Mouse (Mus musculus): ENCODE data around the gene Taar5.

Gene Taar5

GRCm38 (mm10) chr10:23970656-23971165 is at the start of gene Taar5:
Gene Taar5, plus strand, starts transcription at chr10:23970706.
- DNase-seq, result no peak

- DNase-seq, result no peak
Measured at GRCm38 (mm10) chr10:23922468-23922867, 48.0 kb upstream of the Taar5 start.

- no peak for DNase-seq
Measured at GRCm38 (mm10) chr10:23923941-23924340, 46.6 kb upstream of the Taar5 start.

GRCm38 (mm10) chr10:23937613-23938012 is 32.9 kb upstream of the Taar5 start:
- no peak for DNase-seq

GRCm38 (mm10) chr10:23938312-23938711 is 32.2 kb upstream of the Taar5 start, which contains the start of gene Taar2:
Gene Taar2, plus strand, starts transcription at chr10:23938572.
- DNase-seq, result no peak

- no peak for DNase-seq
Measured at GRCm38 (mm10) chr10:23942465-23942864, 28.0 kb upstream of the Taar5 start.

- no peak for DNase-seq
Measured at GRCm38 (mm10) chr10:23948026-23948425, 22.5 kb upstream of the Taar5 start.

GRCm38 (mm10) chr10:23949508-23950005 is 20.9 kb upstream of the Taar5 start, which contains the start of gene Taar3:
Gene Taar3, plus strand, starts transcription at chr10:23949558.
- no peak for DNase-seq

- DNase-seq, result peak; percentile 71
Measured at GRCm38 (mm10) chr10:23951714-23952113, 18.8 kb upstream of the Taar5 start.

- DNase-seq, result no peak
Measured at GRCm38 (mm10) chr10:23959071-23959470, 11.4 kb upstream of the Taar5 start.

GRCm38 (mm10) chr10:23960444-23960915 is 10.0 kb upstream of the Taar5 start, which contains the start of gene Taar4:
Gene Taar4, plus strand, starts transcription at chr10:23960494.
- DNase-seq, result no peak

GRCm38 (mm10) chr10:23963444-23963843 is 7.1 kb upstream of the Taar5 start:
- no peak for DNase-seq

- DNase-seq, result no peak
Measured at GRCm38 (mm10) chr10:23964921-23965610, 5.4 kb upstream of the Taar5 start.

- DNase-seq, result no peak
Measured at GRCm38 (mm10) chr10:23971256-23971655, 750 bp downstream of the Taar5 start.

- DNase-seq, result no peak
Measured at GRCm38 (mm10) chr10:23977958-23978357, 7.5 kb downstream of the Taar5 start.

GRCm38 (mm10) chr10:23978901-23979705 is 8.6 kb downstream of the Taar5 start:
- DNase-seq, result peak; percentile 38

- DNase-seq, result no peak
Measured at GRCm38 (mm10) chr10:23985546-23985945, 15.0 kb downstream of the Taar5 start, which contains the start of gene Taar6. Gene Taar6, minus strand, starts transcription at chr10:23985646.

- no peak for DNase-seq
Measured at GRCm38 (mm10) chr10:23986419-23986818, 15.9 kb downstream of the Taar5 start.

GRCm38 (mm10) chr10:23993381-23993780 is 22.9 kb downstream of the Taar5 start, which contains the start of gene Taar7a:
Gene Taar7a, minus strand, starts transcription at chr10:23993481.
- DNase-seq, result no peak

GRCm38 (mm10) chr10:23999639-24000038 is 29.1 kb downstream of the Taar5 start, which contains the start of gene Taar7b:
Gene Taar7b, plus strand, starts transcription at chr10:23999939.
- no peak for DNase-seq

- DNase-seq, result no peak
Measured at GRCm38 (mm10) chr10:24006442-24006841, 35.9 kb downstream of the Taar5 start.

- DNase-seq, result no peak
Measured at GRCm38 (mm10) chr10:24007034-24007433, 36.5 kb downstream of the Taar5 start.

GRCm38 (mm10) chr10:24008143-24008542 is 37.6 kb downstream of the Taar5 start:
- DNase-seq, result no peak
